ENCODE assay signal across 8 mouse cellular contexts in genomic region chr7:62419493-62420360, GRCm38 (mm10). TPM values are rescaled to one million over a fixed set of nuclear protein-coding genes. Genes with fewer than 3 reads are reported as not detected.
DNase-seq lines count a peak whose midpoint lies in the region; ATAC-seq and TF ChIP-seq lines count a peak whose summit lies in the region.

Mkrn3 (minus strand) TSS chr7:62420139.

- H3K4me2 ChIP-seq in intestine, postnatal 0 days (replicated peaks; ENCODE audit: low read depth) = peak within 1 kb of the TSS; percentile 80
- H3K4me2 ChIP-seq in midbrain, embryonic 11.5 days = peak within 1 kb of the TSS; percentile 64

- peak; percentile 48 for DNase-seq in CD4-positive, CD25-positive, alpha-beta regulatory T cell, adult 2 months (ENCODE audit: low read depth, low spot score)
- peak; percentile 90 for DNase-seq in embryo, embryonic 11 days
- peak; percentile 75 for DNase-seq in limb, embryonic 10.5 days (ENCODE audit: low spot score)
- peak; percentile 98 for DNase-seq in midbrain, embryonic 11.5 days (ENCODE audit: low spot score, missing footprints)
- peak; percentile 9 to 57 for DNase-seq in spleen, postnatal 10 days (ENCODE audit: low spot score in 2 of 2)

- no peaks in the 10 kb centered on the region for H3K36me3 ChIP-seq in intestine, postnatal 0 days (ENCODE audit: control insufficient read depth, insufficient read depth)
- H3K36me3 ChIP-seq in limb, embryonic 10.5 days = no peaks in the 10 kb centered on the region
- H3K36me3 ChIP-seq in midbrain, embryonic 11.5 days (ENCODE audit: control insufficient read depth, insufficient read depth, low read length) = no peaks in the 10 kb centered on the region

- no peaks in the 10 kb centered on the region for H3K9me3 ChIP-seq in intestine, postnatal 0 days (ENCODE audit: control insufficient read depth)
- peaks cover 4% of the 10 kb centered on the region; the same call in 1 of the 2 replicates for H3K9me3 ChIP-seq in limb, embryonic 10.5 days (replicated peaks)
- H3K9me3 ChIP-seq in midbrain, embryonic 11.5 days (ENCODE audit: control insufficient read depth, low read length) = peaks cover 3% of the 10 kb centered on the region; the same call in 1 of the 2 replicates

- TF ChIP-seq CTCF in intestine, postnatal 0 days (IDR thresholded peaks at IDR 0.05; ENCODE audit: low read depth) = no peak

- WGBS in intestine, postnatal 0 days = 26% methylated on average over 49 of the region's 49 CpGs
- WGBS in limb, embryonic 10.5 days = 26% methylated on average over 49 of the region's 49 CpGs
- WGBS in midbrain, embryonic 11.5 days = 28% methylated on average over 48 of the region's 49 CpGs

- H3K27ac ChIP-seq in intestine, postnatal 0 days (ENCODE audit: low read depth, low read length) = no peak within 1 kb of the TSS
- H3K27ac ChIP-seq in limb, embryonic 10.5 days = peak within 1 kb of the TSS; percentile 92
- H3K27ac ChIP-seq in midbrain, embryonic 11.5 days (ENCODE audit: low read depth, low read length) = peak within 1 kb of the TSS; percentile 94

- peak within 1 kb of the TSS; percentile 67 for H3K9ac ChIP-seq in intestine, postnatal 0 days (ENCODE audit: low read depth, low read length)
- H3K9ac ChIP-seq in midbrain, embryonic 11.5 days (ENCODE audit: low read length) = peak within 1 kb of the TSS; percentile 93

- peak within 1 kb of the TSS; percentile 70 for H3K4me3 ChIP-seq in intestine, postnatal 0 days (ENCODE audit: low read depth, low read length)
- H3K4me3 ChIP-seq in limb, embryonic 10.5 days = peak within 1 kb of the TSS; percentile 73
- H3K4me3 ChIP-seq in midbrain, embryonic 11.5 days (ENCODE audit: low read depth, low read length) = peak within 1 kb of the TSS; percentile 65

- ATAC-seq in CD4-positive, CD25-positive, alpha-beta regulatory T cell, adult 4 months = no peak
- ATAC-seq in granulocyte monocyte progenitor cell, adult 5-6 weeks (replicated peaks; ENCODE audit: poor library complexity, severe bottlenecking) = peak; percentile 99
- peak; percentile 73 for ATAC-seq in intestine, postnatal 0 days
- peak; percentile 82 for ATAC-seq in midbrain, embryonic 11.5 days (ENCODE audit: low FRiP score)

- no peaks in the 10 kb centered on the region for H3K4me1 ChIP-seq in intestine, postnatal 0 days (replicated peaks; ENCODE audit: control insufficient read depth, insufficient read depth, low read length)
- peaks cover 8% of the 10 kb centered on the region for H3K4me1 ChIP-seq in limb, embryonic 10.5 days
- H3K4me1 ChIP-seq in midbrain, embryonic 11.5 days (ENCODE audit: control insufficient read depth, insufficient read depth, low read length) = no peaks in the 10 kb centered on the region

- no peaks in the 10 kb centered on the region for H3K27me3 ChIP-seq in intestine, postnatal 0 days (replicated peaks; ENCODE audit: control insufficient read depth, insufficient read depth, low read length)
- 0 out of 2 replicates have a peak, but pooled peaks cover 6% of the 10 kb centered on the region for H3K27me3 ChIP-seq in limb, embryonic 10.5 days (ENCODE audit: low read depth, poor library complexity, severe bottlenecking)
- H3K27me3 ChIP-seq in midbrain, embryonic 11.5 days (ENCODE audit: control insufficient read depth, insufficient read depth, low read length) = no peaks in the 10 kb centered on the region

RNA-seq across cellular contexts. Expression of gene Mkrn3, which starts in this region (rescaled TPM):
- not detected for polyA plus RNA-seq in CD4-positive, CD25-positive, alpha-beta regulatory T cell, adult 4 months (2017; shearing (Covaris generic))
- total RNA-seq in granulocyte monocyte progenitor cell, adult 5-6 weeks (2014; fragmentation: Nextera tagmentation) = 0.19 and 2.4 TPM in 2 replicates
- total RNA-seq in granulocyte monocyte progenitor cell, adult 5-6 weeks (2017) = 0.26 TPM in 1 of 2 replicates, not detected in the other
- 1.6 TPM in 2 replicates for polyA plus RNA-seq in intestine, postnatal 0 days (2015; fragmentation: Nextera tagmentation; extraction: Ambion mirVana)
- 6.9 and 9.1 TPM in 2 replicates for polyA plus RNA-seq in limb, embryonic 10.5 days (2016; fragmentation: Nextera tagmentation; extraction: Ambion mirVana)
- polyA plus RNA-seq in midbrain, embryonic 11.5 days (2014; fragmentation: Nextera tagmentation; extraction: Ambion mirVana) = 21.9 and 22.4 TPM in 2 replicates

Comparison
In these comparisons a context has a peak if more than half of its experiments do, and no peak if none do; other contexts are left out.
1. DNase-seq: peak in every context shown above with its lines; median percentile 98 in midbrain, embryonic 11.5 days; 90 in embryo, embryonic 11 days; 75 in limb, embryonic 10.5 days; 48 in CD4-positive, CD25-positive, alpha-beta regulatory T cell, adult 2 months; 33 in spleen, postnatal 10 days.